Mouse (Mus musculus) heart, postnatal 36 days (tissue): ENCODE data around the gene Stmnd1. TPM values are rescaled to one million over a fixed set of nuclear protein-coding genes. Genes with fewer than 3 reads are reported as not detected.

Experiments
- total RNA-seq, 2 experiments: library from RNA; stranded (reverse); gene quantifications; 2 replicates each; pipeline ENCODE4 v1.2.3; 2021

Stmnd1 gene
- total RNA-seq, 2 experiments from 2014 or later, result 0.24 to 0.58 TPM

Other genes starting within 250 kb of the Stmnd1 start
- gene Rbm24, start 144.7 kb downstream of the Stmnd1 start, total RNA-seq, result 100 to 1,000 TPM; 181 to 191 TPM
- 100 to 1,000 TPM; 141 to 147 TPM for gene Cap2, start 228.1 kb downstream of the Stmnd1 start, total RNA-seq